Mouse (Mus musculus): ENCODE measurements around the gene Hdac7. TPM values are rescaled to one million over a fixed set of nuclear protein-coding genes. Genes with fewer than 3 reads are reported as not detected.

Gene Hdac7
- polyA plus RNA-seq (2015; fragmentation: Nextera tagmentation; extraction: Ambion mirVana), result 4.7 and 5.8 TPM in 2 replicates

DNA sequence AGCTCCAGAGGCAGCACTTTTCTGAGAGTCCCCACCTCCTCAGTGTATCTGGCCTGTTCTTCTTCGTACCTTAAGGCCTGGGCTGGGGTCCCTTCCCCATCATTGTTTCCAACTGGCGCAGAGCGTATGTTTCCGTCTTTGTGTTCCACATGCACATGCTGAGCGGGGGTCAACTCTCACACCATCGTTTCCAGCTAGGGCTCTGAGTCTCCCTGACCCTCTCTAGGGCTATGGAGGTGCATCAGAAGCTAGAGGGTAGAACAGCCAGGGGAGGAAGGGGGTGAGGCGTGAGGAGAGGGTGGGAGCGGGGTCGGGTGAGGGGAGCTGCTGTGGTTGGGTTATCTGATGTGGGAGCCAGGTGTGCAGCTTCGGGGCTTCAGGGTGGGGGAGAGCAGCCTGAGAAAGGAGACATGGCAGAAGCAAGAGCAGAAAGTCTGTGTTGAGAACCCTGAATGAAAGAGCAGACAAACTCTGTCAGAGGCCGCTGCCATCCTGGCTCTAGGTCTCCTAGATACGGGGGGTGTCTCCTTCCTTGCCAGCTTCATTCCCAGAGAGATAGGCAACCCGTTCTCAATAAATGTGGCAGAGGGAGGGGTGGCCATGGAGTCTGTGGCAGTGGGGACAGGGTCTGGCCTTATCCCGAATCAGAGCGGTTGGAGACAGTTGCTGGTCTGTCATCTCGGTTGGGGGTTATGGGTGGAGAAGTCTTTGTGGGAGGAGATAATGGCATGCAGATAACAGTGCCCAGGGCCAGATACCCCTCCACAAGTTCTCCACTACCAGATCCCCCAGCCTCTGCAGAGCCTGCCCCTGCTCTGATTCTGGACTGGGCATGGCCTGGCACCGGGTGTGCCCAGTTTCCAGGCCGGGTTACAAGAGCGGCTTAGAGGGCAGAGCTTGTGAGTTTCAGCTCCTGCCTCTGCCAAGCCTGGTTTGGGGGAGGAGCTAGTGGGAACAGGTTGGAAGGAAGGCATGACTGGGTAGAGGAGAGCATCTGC is at the start of gene Hdac7:
Gene Hdac7, minus strand, starts transcription at position 466 of the 998 bp plus-strand sequence.
- Histone ChIP-seq H3K4me2 (ENCODE audit: low read depth, low read length) (peak within 1 kb of the TSS; percentile 51), H3K4me1 (ENCODE audit: control insufficient read depth, low read depth, low read length) (peaks cover 69% of the 10 kb centered on the region), H3K27me3 (ENCODE audit: control insufficient read depth, insufficient read depth, low read depth, low read length) (no peaks in the 10 kb centered on the region), H3K36me3 (ENCODE audit: control insufficient read depth, insufficient read depth) (no peaks in the 10 kb centered on the region), H3K4me3 (ENCODE audit: low read depth, low read length) (peak within 1 kb of the TSS; percentile 18; the same call in 1 of the 2 replicates), H3K9ac (ENCODE audit: low read depth, low read length) (peak within 1 kb of the TSS; percentile 30; the same call in 1 of the 2 replicates), H3K27ac (ENCODE audit: low read length) (peak within 1 kb of the TSS; percentile 55), H3K9me3 (replicated peaks; ENCODE audit: control insufficient read depth, low read length) (no peaks in the 10 kb centered on the region)
- WGBS (ENCODE audit: insufficient replicate concordance), result 31% methylated on average over 19 of the region's 19 CpGs
- peak; percentile 58 for ATAC-seq (ENCODE audit: low read depth)

GRCm38 (mm10) chr15:97892506-97892905 is 48.2 kb upstream of the Hdac7 start:
- no peaks in the 10 kb centered on the region for H3K36me3 ChIP-seq (ENCODE audit: control insufficient read depth, insufficient read depth)
- no peak overlapping the region for H3K27ac ChIP-seq (ENCODE audit: low read length)
- ATAC-seq (ENCODE audit: low read depth), result no peak
- H3K9ac ChIP-seq (ENCODE audit: low read depth, low read length), result no peak overlapping the region
- H3K9me3 ChIP-seq (replicated peaks; ENCODE audit: control insufficient read depth, low read length), result no peaks in the 10 kb centered on the region
- H3K27me3 ChIP-seq (ENCODE audit: control insufficient read depth, insufficient read depth, low read depth, low read length), result no peaks in the 10 kb centered on the region
- H3K4me3 ChIP-seq (ENCODE audit: low read depth, low read length), result no peak overlapping the region
- 13% methylated on average over 8 of the region's 8 CpGs for WGBS (ENCODE audit: insufficient replicate concordance)
- no peak overlapping the region for H3K4me2 ChIP-seq (ENCODE audit: low read depth, low read length)
- H3K4me1 ChIP-seq (ENCODE audit: control insufficient read depth, low read depth, low read length), result no peaks in the 10 kb centered on the region

- ATAC-seq (ENCODE audit: low read depth), result no peak
- Histone ChIP-seq H3K27ac (ENCODE audit: low read length) (no peak overlapping the region), H3K4me2 (ENCODE audit: low read depth, low read length) (no peak overlapping the region), H3K36me3 (ENCODE audit: control insufficient read depth, insufficient read depth) (no peaks in the 10 kb centered on the region), H3K9ac (ENCODE audit: low read depth, low read length) (no peak overlapping the region), H3K4me1 (ENCODE audit: control insufficient read depth, low read depth, low read length) (no peaks in the 10 kb centered on the region), H3K27me3 (ENCODE audit: control insufficient read depth, insufficient read depth, low read depth, low read length) (no peaks in the 10 kb centered on the region), H3K9me3 (replicated peaks; ENCODE audit: control insufficient read depth, low read length) (no peaks in the 10 kb centered on the region), H3K4me3 (ENCODE audit: low read depth, low read length) (no peak overlapping the region)
- 81% methylated on average over 10 of the region's 10 CpGs for WGBS (ENCODE audit: insufficient replicate concordance)
Observed at GRCm38 (mm10) chr15:97890450-97890849, 46.1 kb upstream of the Hdac7 start.

- Histone ChIP-seq H3K27ac (ENCODE audit: low read length) (no peak overlapping the region), H3K9ac (ENCODE audit: low read depth, low read length) (no peak overlapping the region), H3K36me3 (ENCODE audit: control insufficient read depth, insufficient read depth) (no peaks in the 10 kb centered on the region), H3K4me2 (ENCODE audit: low read depth, low read length) (no peak overlapping the region), H3K4me1 (ENCODE audit: control insufficient read depth, low read depth, low read length) (no peaks in the 10 kb centered on the region), H3K4me3 (ENCODE audit: low read depth, low read length) (no peak overlapping the region), H3K9me3 (replicated peaks; ENCODE audit: control insufficient read depth, low read length) (no peaks in the 10 kb centered on the region), H3K27me3 (ENCODE audit: control insufficient read depth, insufficient read depth, low read depth, low read length) (no peaks in the 10 kb centered on the region)
- no peak for ATAC-seq (ENCODE audit: low read depth)
- 54% methylated on average over 11 of the region's 11 CpGs for WGBS (ENCODE audit: insufficient replicate concordance)
Observed at GRCm38 (mm10) chr15:97890017-97890416, 45.7 kb upstream of the Hdac7 start.

DNA sequence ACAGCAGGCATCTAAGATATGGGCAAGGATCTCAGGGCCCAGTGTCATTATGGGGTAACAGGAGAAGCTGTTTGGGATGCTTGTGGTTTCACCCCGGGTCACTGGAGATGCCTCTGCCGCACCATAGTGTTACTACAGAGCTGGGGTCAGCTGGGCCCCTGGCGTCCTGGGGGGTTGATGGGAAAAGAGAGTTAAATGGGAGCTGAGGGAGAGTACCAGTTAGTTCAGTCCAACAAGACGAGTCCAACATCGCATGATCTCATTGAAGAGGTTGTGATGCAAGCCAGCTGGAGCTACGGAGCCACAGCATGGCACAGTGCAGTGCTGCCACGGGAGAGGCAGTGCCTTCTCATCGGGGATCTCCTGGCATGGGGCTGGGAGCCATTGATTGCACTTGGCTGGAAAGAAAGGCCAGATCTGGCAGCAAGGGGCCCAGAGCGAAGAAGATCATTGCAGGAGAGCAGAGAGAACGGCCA is 43.3 kb upstream of the Hdac7 start:
- no peak overlapping the region for H3K4me2 ChIP-seq (ENCODE audit: low read depth, low read length)
- ATAC-seq (ENCODE audit: low read depth), result no peak
- no peaks in the 10 kb centered on the region for H3K9me3 ChIP-seq (replicated peaks; ENCODE audit: control insufficient read depth, low read length)
- 68% methylated on average over 10 of the region's 10 CpGs for WGBS (ENCODE audit: insufficient replicate concordance)
- H3K4me1 ChIP-seq (ENCODE audit: control insufficient read depth, low read depth, low read length), result no peaks in the 10 kb centered on the region
- H3K27ac ChIP-seq (ENCODE audit: low read length), result no peak overlapping the region
- H3K27me3 ChIP-seq (ENCODE audit: control insufficient read depth, insufficient read depth, low read depth, low read length), result no peaks in the 10 kb centered on the region
- H3K9ac ChIP-seq (ENCODE audit: low read depth, low read length), result no peak overlapping the region
- no peaks in the 10 kb centered on the region for H3K36me3 ChIP-seq (ENCODE audit: control insufficient read depth, insufficient read depth)
- H3K4me3 ChIP-seq (ENCODE audit: low read depth, low read length), result no peak overlapping the region

DNA sequence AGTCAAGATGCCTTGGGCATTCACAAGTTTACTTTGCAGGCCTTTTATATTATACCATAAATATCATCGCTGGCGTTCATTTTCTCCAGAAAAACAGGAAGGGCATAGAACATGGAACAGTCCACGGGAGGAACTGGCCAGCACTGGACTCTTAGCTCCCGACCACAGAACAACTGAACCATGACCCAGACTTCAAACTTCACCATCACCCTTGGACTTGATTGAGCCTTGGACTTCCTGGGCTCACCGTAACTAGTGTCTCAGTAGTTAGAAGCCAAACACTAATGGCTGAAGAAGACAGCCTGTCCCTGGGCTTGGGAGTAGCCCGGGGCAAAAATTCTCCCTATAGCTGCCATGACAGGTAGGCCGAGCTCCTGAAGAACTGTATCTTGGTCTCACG is 37.1 kb upstream of the Hdac7 start:
- WGBS (ENCODE audit: insufficient replicate concordance), result 69% methylated on average over 8 of the region's 8 CpGs
- ATAC-seq (ENCODE audit: low read depth), result no peak

GRCm38 (mm10) chr15:97880441-97880840 is 36.1 kb upstream of the Hdac7 start:
- WGBS (ENCODE audit: insufficient replicate concordance), result 39% methylated on average over 9 of the region's 9 CpGs

More for the DNA sequence above, 37.1 kb upstream of the Hdac7 start:
- Histone ChIP-seq H3K4me1 (ENCODE audit: control insufficient read depth, low read depth, low read length) (no peaks in the 10 kb centered on the region), H3K27ac (ENCODE audit: low read length) (no peak overlapping the region), H3K4me2 (ENCODE audit: low read depth, low read length) (no peak overlapping the region), H3K9me3 (replicated peaks; ENCODE audit: control insufficient read depth, low read length) (no peaks in the 10 kb centered on the region), H3K27me3 (ENCODE audit: control insufficient read depth, insufficient read depth, low read depth, low read length) (no peaks in the 10 kb centered on the region), H3K9ac (ENCODE audit: low read depth, low read length) (no peak overlapping the region), H3K4me3 (ENCODE audit: low read depth, low read length) (no peak overlapping the region), H3K36me3 (ENCODE audit: control insufficient read depth, insufficient read depth) (no peaks in the 10 kb centered on the region)

GRCm38 (mm10) chr15:97878696-97879328 is 34.5 kb upstream of the Hdac7 start:
- Histone ChIP-seq H3K9ac (ENCODE audit: low read depth, low read length) (no peak overlapping the region), H3K27me3 (ENCODE audit: control insufficient read depth, insufficient read depth, low read depth, low read length) (no peaks in the 10 kb centered on the region), H3K36me3 (ENCODE audit: control insufficient read depth, insufficient read depth) (no peaks in the 10 kb centered on the region), H3K4me2 (ENCODE audit: low read depth, low read length) (no peak overlapping the region), H3K4me1 (ENCODE audit: control insufficient read depth, low read depth, low read length) (no peaks in the 10 kb centered on the region), H3K27ac (ENCODE audit: low read length) (no peak overlapping the region), H3K4me3 (ENCODE audit: low read depth, low read length) (no peak overlapping the region), H3K9me3 (replicated peaks; ENCODE audit: control insufficient read depth, low read length) (no peaks in the 10 kb centered on the region)
- no peak; the same call in 1 of the 2 replicates for ATAC-seq (ENCODE audit: low read depth)
- 28% methylated on average over 7 of the region's 7 CpGs for whole genome bisulfite sequencing (ENCODE audit: insufficient replicate concordance)

More at GRCm38 (mm10) chr15:97880441-97880840, 36.1 kb upstream of the Hdac7 start:
- no peaks in the 10 kb centered on the region for H3K36me3 ChIP-seq (ENCODE audit: control insufficient read depth, insufficient read depth)
- ATAC-seq (ENCODE audit: low read depth), result no peak
- H3K4me1 ChIP-seq (ENCODE audit: control insufficient read depth, low read depth, low read length), result no peaks in the 10 kb centered on the region
- no peak overlapping the region for H3K4me3 ChIP-seq (ENCODE audit: low read depth, low read length)
- no peaks in the 10 kb centered on the region for H3K9me3 ChIP-seq (replicated peaks; ENCODE audit: control insufficient read depth, low read length)
- no peak overlapping the region for H3K27ac ChIP-seq (ENCODE audit: low read length)
- no peak overlapping the region for H3K9ac ChIP-seq (ENCODE audit: low read depth, low read length)
- no peak overlapping the region for H3K4me2 ChIP-seq (ENCODE audit: low read depth, low read length)
- H3K27me3 ChIP-seq (ENCODE audit: control insufficient read depth, insufficient read depth, low read depth, low read length), result no peaks in the 10 kb centered on the region
